Mouse (Mus musculus) kidney, adult 2 months (tissue): ENCODE data around the gene Pde2a.

Experiments used
- CTCF ChIP-seq: fragments of 200-500 bp; conservative IDR thresholded peaks from 2 replicates; pipeline ENCODE4 v1.5.1; 2011; ENCODE audit warnings: low read depth, mild to moderate bottlenecking, control low read depth, low read length, moderate library complexity, mixed read lengths; ENCODE audit not compliant: insufficient read depth, insufficient read length
- POLR2A ChIP-seq: fragments of 200-500 bp; IDR thresholded peaks from one replicate; pipeline ENCODE4 v1.6.1; 2011; ENCODE audit warnings: low read depth, low read length, control low read depth

DNA sequence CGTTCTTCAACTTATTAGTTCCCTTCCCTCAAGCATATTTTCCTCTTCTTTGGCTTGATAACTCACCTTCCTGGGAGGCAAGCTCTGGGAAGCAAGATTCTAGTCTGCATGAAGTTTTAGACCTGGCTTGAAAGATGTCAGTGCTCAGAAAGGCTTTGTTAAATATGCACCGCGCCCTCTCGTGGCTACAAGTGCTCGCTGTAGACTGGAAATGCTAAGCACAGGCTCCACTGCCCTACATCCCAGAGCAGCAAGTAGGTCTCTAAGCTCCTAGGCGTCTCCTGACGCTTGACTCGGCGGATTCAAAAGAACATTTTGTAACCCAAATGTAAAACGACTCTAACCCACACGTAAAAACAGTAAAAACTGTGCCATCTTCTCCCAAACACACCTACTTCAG is 119.6 kb downstream of the Pde2a start:
- TF ChIP-seq CTCF (peak; percentile 83), POLR2A (no peak)
